Mouse (Mus musculus) adrenal gland, adult 18-20 months (tissue): ENCODE measurements around the gene Prkn. TPM values are rescaled to one million over a fixed set of nuclear protein-coding genes. Genes with fewer than 3 reads are reported as not detected.

Source experiments
- DNase-seq, 2 experiments: peaks; one replicate each; pipeline ENCODE4 v3.0.0; 2021 to 2022; ENCODE audit warnings: low spot score in 2 of 2
- total RNA-seq, 2 experiments: library from RNA; stranded (reverse); gene quantifications; 1 replicate in 1 of 2; 2 replicates in 1 of 2; pipeline ENCODE4 v1.2.3; 2021

Gene Prkn
- total RNA-seq, 2 experiments from 2014 or later, result 10.2 to 13.8 TPM

GRCm38 (mm10) chr17:11817886-11818285 lies 977.7 kb downstream of the Prkn start:
- DNase-seq, result no peak

- no peak for DNase-seq
Measured at GRCm38 (mm10) chr17:11819506-11819905, 979.3 kb downstream of the Prkn start.

GRCm38 (mm10) chr17:11820757-11821156 lies 980.6 kb downstream of the Prkn start:
- no peak for DNase-seq

- DNase-seq, result no peak
Measured at GRCm38 (mm10) chr17:11829501-11829900, 989.3 kb downstream of the Prkn start.

GRCm38 (mm10) chr17:11837121-11837520 lies 996.9 kb downstream of the Prkn start:
- no peak for DNase-seq

GRCm38 (mm10) chr17:11844436-11844835 lies 1004.3 kb downstream of the Prkn start:
- no peak for DNase-seq

GRCm38 (mm10) chr17:11844989-11845388 lies 1004.8 kb downstream of the Prkn start:
- no peak for DNase-seq

- DNase-seq, result no peak
Measured at GRCm38 (mm10) chr17:11845506-11845905, 1005.3 kb downstream of the Prkn start.

- DNase-seq, result no peak
Measured at GRCm38 (mm10) chr17:11854571-11854970, 1014.4 kb downstream of the Prkn start.

GRCm38 (mm10) chr17:11858772-11859405 lies 1018.7 kb downstream of the Prkn start:
- DNase-seq, result no peak

GRCm38 (mm10) chr17:11861178-11861577 lies 1021.0 kb downstream of the Prkn start:
- no peak for DNase-seq

GRCm38 (mm10) chr17:11862360-11862759 lies 1022.2 kb downstream of the Prkn start:
- no peak for DNase-seq

- no peak for DNase-seq
Measured at GRCm38 (mm10) chr17:11863017-11863416, 1022.8 kb downstream of the Prkn start.

GRCm38 (mm10) chr17:11866231-11866630 lies 1026.0 kb downstream of the Prkn start:
- no peak for DNase-seq

- no peak for DNase-seq
Measured at GRCm38 (mm10) chr17:11867334-11868095, 1027.3 kb downstream of the Prkn start.

GRCm38 (mm10) chr17:11870546-11870945 lies 1030.4 kb downstream of the Prkn start:
- DNase-seq, result no peak

GRCm38 (mm10) chr17:11876240-11876639 lies 1036.1 kb downstream of the Prkn start:
- no peak for DNase-seq

GRCm38 (mm10) chr17:11881110-11881820 lies 1041.1 kb downstream of the Prkn start:
- no peak for DNase-seq

- no peak for DNase-seq
Measured at GRCm38 (mm10) chr17:11885601-11886000, 1045.4 kb downstream of the Prkn start.

GRCm38 (mm10) chr17:11886963-11887362 lies 1046.8 kb downstream of the Prkn start:
- no peak for DNase-seq

GRCm38 (mm10) chr17:11887591-11888205 lies 1047.5 kb downstream of the Prkn start:
- no peak for DNase-seq

GRCm38 (mm10) chr17:11888806-11889205 lies 1048.6 kb downstream of the Prkn start:
- DNase-seq, result no peak
